Mouse (Mus musculus) Muller cell, postnatal 12 days (primary cell): ENCODE measurements around the gene Rab8a.

Experiments
- DNase-seq: peaks from one replicate; pipeline ENCODE4 v3.0.0-alpha.2; 2015; ENCODE audit errors: inconsistent ontology term

The Rab8a gene

DNA sequence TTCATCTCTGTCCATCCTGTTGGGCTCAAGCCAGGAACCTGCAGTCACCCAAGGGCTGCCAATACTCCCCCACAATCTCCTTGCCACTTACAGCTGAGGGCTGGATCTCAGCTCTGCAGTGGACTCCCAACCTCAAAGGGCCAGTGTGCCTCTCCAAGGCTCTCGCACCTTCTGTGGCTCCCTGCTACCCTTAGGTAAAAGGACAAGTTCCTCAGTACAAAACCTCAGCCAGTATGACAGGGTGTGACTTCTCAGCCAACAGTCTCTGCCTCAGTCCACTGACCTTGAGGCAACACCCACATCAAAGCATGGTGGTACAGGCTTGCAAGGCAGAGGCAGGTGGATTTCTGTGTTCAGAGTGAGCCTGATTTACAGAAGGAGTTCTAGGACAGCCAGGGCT lies 50.8 kb downstream of the Rab8a start:
- DNase-seq: no peak

DNA sequence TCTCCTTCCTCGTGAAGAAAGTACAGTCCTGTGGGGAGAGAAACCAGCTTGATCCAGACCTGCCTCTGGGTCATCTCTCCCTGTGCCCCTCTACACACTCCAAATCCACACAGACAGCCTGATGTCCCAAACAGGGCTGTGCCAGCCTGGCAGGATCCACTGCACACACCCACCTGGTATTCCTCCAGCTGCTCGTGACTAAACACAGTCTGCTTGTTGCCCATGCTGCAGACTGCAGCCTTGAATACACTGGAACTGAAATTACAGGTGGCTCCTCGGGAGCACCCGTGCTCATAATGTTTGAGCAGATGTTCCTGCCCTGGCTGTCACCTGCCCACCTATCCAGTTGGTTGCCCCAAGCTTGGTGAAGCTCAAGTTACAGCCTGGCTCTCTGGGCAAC lies 51.8 kb downstream of the Rab8a start, which contains the start of gene Cib3:
Gene Cib3, minus strand, starts transcription at position 87 of the 400 bp plus-strand sequence.
- DNase-seq: no peak

DNA sequence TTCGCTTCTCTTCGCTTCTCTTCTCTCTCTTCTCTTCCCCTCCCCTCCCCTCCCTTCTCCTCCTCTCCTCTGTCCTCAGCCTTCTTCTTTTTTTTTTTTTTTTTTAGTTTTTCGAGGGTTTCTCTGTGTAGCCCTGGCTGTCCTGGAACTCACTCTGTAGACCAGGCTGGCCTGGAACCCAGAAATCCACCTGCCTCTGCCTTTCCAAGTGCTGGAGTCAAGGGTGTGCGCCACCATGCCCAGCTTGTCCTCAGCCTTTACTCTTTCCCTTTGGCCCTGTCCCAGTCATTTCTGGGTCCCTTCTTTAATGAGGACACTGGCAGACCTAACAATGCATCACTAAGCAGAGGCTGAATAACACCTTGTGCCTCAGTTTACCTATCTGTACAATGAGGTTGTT lies 52.5 kb downstream of the Rab8a start, which contains the start of gene Gm11034:
Gene Gm11034, minus strand, starts transcription at position 101 of the 400 bp plus-strand sequence.
- DNase-seq: no peak

GRCm38 (mm10) chr8:72215060-72215459 lies 54.1 kb downstream of the Rab8a start:
- no peak for DNase-seq

DNA sequence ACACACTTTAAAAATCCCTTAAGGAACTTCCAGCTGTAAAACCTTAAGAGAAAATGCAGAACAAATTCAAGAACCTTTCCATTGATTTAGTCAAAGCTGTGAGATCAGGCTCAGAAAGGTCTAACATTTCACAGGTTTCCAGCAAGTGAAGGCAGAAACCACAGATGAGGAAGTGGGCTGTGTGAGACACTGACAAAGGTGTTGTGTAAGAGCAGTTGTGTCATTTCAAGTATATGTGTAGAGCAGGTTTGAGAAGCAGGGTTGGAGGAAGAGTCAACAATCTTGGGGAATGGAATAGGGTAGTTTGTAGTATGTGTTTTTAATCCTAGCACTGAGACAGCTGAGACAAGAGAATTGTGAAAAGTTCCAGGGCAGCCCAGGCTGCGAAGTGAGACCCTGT lies 54.9 kb downstream of the Rab8a start:
- no peak for DNase-seq

DNA sequence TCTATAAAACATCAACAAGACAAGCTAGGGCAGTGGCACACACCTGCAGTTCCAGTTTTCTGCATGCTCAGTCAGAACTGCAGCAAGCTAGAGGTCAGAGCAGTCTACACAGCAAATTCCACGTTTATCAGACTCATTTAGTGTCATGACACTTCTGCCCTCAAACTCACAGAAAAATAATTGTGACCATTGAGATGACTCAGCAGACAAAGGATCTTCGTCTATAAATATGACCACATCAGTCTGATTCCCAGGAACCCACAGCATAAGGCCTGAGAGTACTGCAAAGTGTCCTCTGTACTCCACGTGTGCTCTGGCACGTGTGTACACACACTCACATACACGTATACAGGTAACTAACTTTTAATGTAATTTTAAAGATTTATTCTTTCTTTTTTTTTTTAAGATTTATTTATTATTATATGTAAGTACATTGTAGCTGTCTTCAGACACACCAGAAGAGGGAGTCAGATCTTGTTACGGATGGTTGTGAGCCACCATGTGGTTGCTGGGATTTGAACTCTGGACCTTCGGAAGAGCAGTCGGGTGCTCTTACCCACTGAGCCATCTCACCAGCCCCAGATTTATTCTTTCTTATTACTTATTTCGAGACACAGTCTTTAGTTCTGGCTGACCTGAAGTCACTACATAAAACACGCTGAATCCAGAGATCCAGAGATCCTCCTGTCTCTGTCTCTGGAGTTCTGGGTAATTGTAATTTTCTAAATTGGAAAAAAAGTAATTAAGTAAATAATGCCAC lies 58.0 kb downstream of the Rab8a start:
- peak; percentile 24 for DNase-seq

DNA sequence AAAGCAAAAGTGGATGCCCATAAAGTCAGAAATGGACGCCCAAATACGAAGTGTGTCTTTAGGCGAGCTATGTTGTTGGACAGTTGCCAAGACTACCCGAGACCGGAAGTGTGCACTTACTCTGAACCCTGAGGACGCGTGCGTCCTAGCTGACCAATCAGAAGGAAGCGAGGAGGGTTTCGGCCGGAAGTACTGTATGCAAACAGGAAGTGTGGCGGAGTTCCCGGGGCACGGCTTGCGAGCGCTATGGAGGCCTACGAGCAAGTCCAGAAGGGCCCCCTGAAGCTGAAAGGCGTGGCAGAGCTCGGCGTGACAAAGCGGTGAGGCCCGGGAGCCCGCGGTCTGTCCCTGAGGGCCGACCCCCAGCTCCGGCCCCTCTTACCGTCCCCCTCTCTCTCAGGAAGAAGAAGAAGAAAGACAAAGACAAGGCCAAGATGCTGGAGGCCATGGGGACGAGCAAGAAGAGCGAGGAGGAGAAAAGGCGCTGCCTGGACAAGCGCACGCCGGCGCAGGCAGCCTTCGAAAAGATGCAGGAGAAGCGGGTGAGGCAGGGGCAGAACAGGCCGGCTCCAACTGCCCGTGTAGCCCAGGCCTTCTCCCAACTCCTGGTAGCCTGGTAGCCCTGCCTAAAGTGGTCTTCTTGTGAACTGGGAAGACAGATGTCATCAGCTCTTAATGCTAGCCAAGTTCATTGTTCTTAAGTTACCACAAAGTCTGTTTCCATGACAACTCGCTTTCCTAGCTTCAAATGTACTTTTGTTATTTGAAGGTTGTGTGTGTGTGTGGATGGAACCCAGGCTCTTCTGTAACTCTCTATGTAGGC lies 58.8 kb downstream of the Rab8a start, which contains the start of gene Fam32a:
Gene Fam32a, plus strand, starts transcription at position 190 of the 823 bp plus-strand sequence.
- peak; percentile 94 for DNase-seq

GRCm38 (mm10) chr8:72220758-72221157 lies 59.8 kb downstream of the Rab8a start:
- no peak for DNase-seq

- no peak for DNase-seq
These were observed 61.7 kb downstream of the Rab8a start for GRCm38 (mm10) chr8:72222656-72223055.
